Mouse (Mus musculus) layer of hippocampus, postnatal 14 days (tissue): ENCODE measurements around the gene Peli2. TPM values are rescaled to one million over a fixed set of nuclear protein-coding genes. Genes with fewer than 3 reads are reported as not detected.

Experiments
- DNase-seq, 2 experiments: peaks; one replicate each; pipeline ENCODE4 v3.0.0; 2021 to 2022; ENCODE audit warnings: low spot score in 2 of 2, mixed read lengths in 1 of 2
- total RNA-seq, 2 experiments: library from RNA; stranded (reverse); gene quantifications; 2 replicates each; pipeline ENCODE4 v1.2.3; 2021

Peli2 gene
- total RNA-seq, 2 experiments from 2014 or later = 20.4 to 26.0 TPM

- no peak for DNase-seq
These were observed 58.4 kb downstream of the Peli2 start for GRCm38 (mm10) chr14:48179021-48179420.

GRCm38 (mm10) chr14:48186302-48186701, 65.7 kb downstream of the Peli2 start:
- DNase-seq = no peak

- DNase-seq = no peak
These were observed 66.5 kb downstream of the Peli2 start for GRCm38 (mm10) chr14:48187100-48187499.

- DNase-seq = peak in 1 of 2 experiments; percentile 57
These were observed 68.7 kb downstream of the Peli2 start for GRCm38 (mm10) chr14:48189330-48189729.

- DNase-seq = no peak
These were observed 70.3 kb downstream of the Peli2 start for GRCm38 (mm10) chr14:48190946-48191345.

GRCm38 (mm10) chr14:48191925-48192324, 71.3 kb downstream of the Peli2 start:
- DNase-seq = no peak

GRCm38 (mm10) chr14:48196804-48197203, 76.2 kb downstream of the Peli2 start:
- DNase-seq = no peak

- no peak for DNase-seq
These were observed 76.7 kb downstream of the Peli2 start for GRCm38 (mm10) chr14:48197287-48197686.

GRCm38 (mm10) chr14:48198190-48198954, 77.7 kb downstream of the Peli2 start:
- DNase-seq = no peak

GRCm38 (mm10) chr14:48198957-48199356, 78.3 kb downstream of the Peli2 start:
- DNase-seq = no peak

- DNase-seq = no peak
These were observed 78.9 kb downstream of the Peli2 start for GRCm38 (mm10) chr14:48199506-48199905.

- no peak for DNase-seq
These were observed 79.7 kb downstream of the Peli2 start for GRCm38 (mm10) chr14:48200291-48200690.

- no peak for DNase-seq
These were observed 80.2 kb downstream of the Peli2 start for GRCm38 (mm10) chr14:48200788-48201187.

GRCm38 (mm10) chr14:48201403-48201802, 80.8 kb downstream of the Peli2 start:
- DNase-seq = no peak

GRCm38 (mm10) chr14:48202096-48203036, 81.7 kb downstream of the Peli2 start:
- DNase-seq = no peak

GRCm38 (mm10) chr14:48205044-48205443, 84.4 kb downstream of the Peli2 start:
- DNase-seq = no peak

GRCm38 (mm10) chr14:48205635-48206034, 85.0 kb downstream of the Peli2 start:
- no peak for DNase-seq

- DNase-seq = peak; percentile 47 to 55
These were observed 86.5 kb downstream of the Peli2 start for GRCm38 (mm10) chr14:48207119-48207518.

- no peak for DNase-seq
These were observed 87.4 kb downstream of the Peli2 start for GRCm38 (mm10) chr14:48207746-48208640.

- DNase-seq = no peak
These were observed 88.8 kb downstream of the Peli2 start for GRCm38 (mm10) chr14:48209436-48209835.

- no peak for DNase-seq
These were observed 89.5 kb downstream of the Peli2 start for GRCm38 (mm10) chr14:48210089-48210488.
